In genomic region chr7:143055001-143055400, GRCm38 (mm10) we compare ENCODE assay signal across 8 mouse cellular contexts. TPM values are rescaled to one million over a fixed set of nuclear protein-coding genes. Genes with fewer than 3 reads are reported as not detected.
DNase-seq lines count a peak whose midpoint lies in the region; ATAC-seq and TF ChIP-seq lines count a peak whose summit lies in the region.

No protein-coding gene starts in this region.

- DNase-seq in lung, postnatal 10 days, result no peak
- no peak for DNase-seq in limb, embryonic 14.5 days (ENCODE audit: low spot score)
- DNase-seq in cerebellum, adult 2 months, result no peak
- DNase-seq in cerebellum, adult 9-10 months, result no peak

- no peaks in the 10 kb centered on the region for H3K9me3 ChIP-seq in lung, embryonic 16.5 days (ENCODE audit: control insufficient read depth, low read length)
- H3K9me3 ChIP-seq in forebrain, embryonic 13.5 days (replicated peaks), result no peaks in the 10 kb centered on the region
- no peaks in the 10 kb centered on the region for H3K9me3 ChIP-seq in limb, embryonic 14.5 days (ENCODE audit: control insufficient read depth, low read length)
- H3K9me3 ChIP-seq in stomach, embryonic 14.5 days (ENCODE audit: control insufficient read depth, low read depth, low read length), result no peaks in the 10 kb centered on the region

- no peaks in the 10 kb centered on the region for H3K27me3 ChIP-seq in lung, embryonic 16.5 days (ENCODE audit: control insufficient read depth, insufficient read depth, low read depth, low read length)
- H3K27me3 ChIP-seq in forebrain, embryonic 13.5 days, result no peaks in the 10 kb centered on the region
- no peaks in the 10 kb centered on the region for H3K27me3 ChIP-seq in limb, embryonic 14.5 days (ENCODE audit: control insufficient read depth, insufficient read depth, low read length)
- no peaks in the 10 kb centered on the region for H3K27me3 ChIP-seq in stomach, embryonic 14.5 days (ENCODE audit: control insufficient read depth, insufficient read depth, low read length)
- no peaks in the 10 kb centered on the region for H3K27me3 ChIP-seq in cerebellum, adult 2 months (ENCODE audit: control insufficient read depth, insufficient read depth, low read length)

- H3K36me3 ChIP-seq in lung, embryonic 16.5 days (ENCODE audit: control insufficient read depth, insufficient read depth, low read length), result 0 out of 2 replicates have a peak, but pooled peaks cover 2% of the 10 kb centered on the region
- 0 out of 2 replicates have a peak, but pooled peaks cover 4% of the 10 kb centered on the region for H3K36me3 ChIP-seq in forebrain, embryonic 13.5 days (ENCODE audit: poor library complexity, severe bottlenecking)
- H3K36me3 ChIP-seq in limb, embryonic 14.5 days (ENCODE audit: control insufficient read depth, insufficient read depth, low read length), result peaks cover 32% of the 10 kb centered on the region
- peaks cover 11% of the 10 kb centered on the region; the same call in 1 of the 2 replicates for H3K36me3 ChIP-seq in stomach, embryonic 14.5 days (ENCODE audit: control insufficient read depth, insufficient read depth, low read length)

- H3K4me1 ChIP-seq in lung, embryonic 16.5 days (replicated peaks; ENCODE audit: control insufficient read depth, insufficient read depth, low read length), result peaks cover 58% of the 10 kb centered on the region
- H3K4me1 ChIP-seq in forebrain, embryonic 13.5 days, result peaks cover 34% of the 10 kb centered on the region
- H3K4me1 ChIP-seq in limb, embryonic 14.5 days (ENCODE audit: control insufficient read depth, insufficient read depth, low read length), result peaks cover 50% of the 10 kb centered on the region
- peaks cover 57% of the 10 kb centered on the region for H3K4me1 ChIP-seq in stomach, embryonic 14.5 days (ENCODE audit: control insufficient read depth, insufficient read depth, low read length)
- H3K4me1 ChIP-seq in cerebellum, adult 2 months (ENCODE audit: control insufficient read depth, insufficient read depth, low read length), result peaks cover 43% of the 10 kb centered on the region

- peak overlapping the region; percentile 81 for H3K4me2 ChIP-seq in lung, embryonic 16.5 days (ENCODE audit: low read depth, low read length)
- peak overlapping the region; percentile 91 for H3K4me2 ChIP-seq in forebrain, embryonic 13.5 days
- peak overlapping the region; percentile 94 for H3K4me2 ChIP-seq in limb, embryonic 14.5 days (replicated peaks; ENCODE audit: low read depth, low read length, severe bottlenecking)
- H3K4me2 ChIP-seq in stomach, embryonic 14.5 days (replicated peaks; ENCODE audit: low read depth, low read length), result peak overlapping the region; percentile 95

- H3K4me3 ChIP-seq in lung, embryonic 16.5 days (ENCODE audit: low read length), result peak overlapping the region; percentile 94
- H3K4me3 ChIP-seq in forebrain, embryonic 13.5 days, result peak overlapping the region; percentile 76
- H3K4me3 ChIP-seq in limb, embryonic 14.5 days (replicated peaks; ENCODE audit: low read length), result peak overlapping the region; percentile 99
- peak overlapping the region; percentile 82 for H3K4me3 ChIP-seq in stomach, embryonic 14.5 days (ENCODE audit: low read depth, low read length)
- H3K4me3 ChIP-seq in cerebellum, adult 2 months (replicated peaks; ENCODE audit: insufficient read depth, low read depth, low read length), result no peak overlapping the region

- H3K9ac ChIP-seq in lung, embryonic 16.5 days (ENCODE audit: low read length), result peak overlapping the region; percentile 90
- H3K9ac ChIP-seq in forebrain, embryonic 13.5 days, result peak overlapping the region; percentile 93
- peak overlapping the region; percentile 94 for H3K9ac ChIP-seq in limb, embryonic 14.5 days (ENCODE audit: low read depth, low read length, severe bottlenecking)
- H3K9ac ChIP-seq in stomach, embryonic 14.5 days (replicated peaks; ENCODE audit: low read depth, low read length), result peak overlapping the region; percentile 91; the same call in 1 of the 2 replicates

- ATAC-seq in lung, embryonic 16.5 days (ENCODE audit: low read depth), result no peak
- no peak for ATAC-seq in forebrain, embryonic 13.5 days
- ATAC-seq in limb, embryonic 14.5 days (ENCODE audit: low FRiP score, low read depth), result no peak
- ATAC-seq in stomach, embryonic 14.5 days (ENCODE audit: insufficient number of reproducible peaks, insufficient read depth, low FRiP score, low read depth), result no peak
- ATAC-seq in granulocyte monocyte progenitor cell, adult 5-6 weeks (replicated peaks; ENCODE audit: poor library complexity, severe bottlenecking), result no peak

- WGBS in lung, embryonic 16.5 days, result 58% methylated on average over 3 of the region's 3 CpGs
- WGBS in forebrain, embryonic 13.5 days, result 90% methylated on average over 3 of the region's 3 CpGs
- 88% methylated on average over 3 of the region's 3 CpGs for WGBS in limb, embryonic 14.5 days
- WGBS in stomach, embryonic 14.5 days, result 84% methylated on average over 3 of the region's 3 CpGs
- 61% methylated on average over 3 of the region's 3 CpGs for WGBS in cerebellum, adult 2 months

- H3K27ac ChIP-seq in lung, embryonic 16.5 days (ENCODE audit: low read length), result peak overlapping the region; percentile 59
- no peak overlapping the region for H3K27ac ChIP-seq in forebrain, embryonic 13.5 days
- no peak overlapping the region for H3K27ac ChIP-seq in limb, embryonic 14.5 days (replicated peaks; ENCODE audit: low read depth, low read length)
- no peak overlapping the region for H3K27ac ChIP-seq in stomach, embryonic 14.5 days (ENCODE audit: low read length)
- no peak overlapping the region for H3K27ac ChIP-seq in cerebellum, adult 2 months (ENCODE audit: insufficient read depth, low read length)

- no peak for TF ChIP-seq CTCF in cerebellum, adult 2 months (IDR thresholded peaks at IDR 0.05; ENCODE audit: borderline replicate concordance, insufficient read depth, low read depth, low read length)

- no peak for TF ChIP-seq POLR2A in limb, embryonic 14.5 days (IDR thresholded peaks at IDR 0.05; ENCODE audit: borderline replicate concordance, extremely low read depth, insufficient read depth, insufficient read length)
- no peak for TF ChIP-seq POLR2A in cerebellum, adult 2 months (IDR thresholded peaks at IDR 0.05; ENCODE audit: borderline replicate concordance, insufficient read depth, low read length)

RNA-seq across cellular contexts. Expression of gene Cd81, which starts 2.5 kb away (rescaled TPM):
- polyA plus RNA-seq in lung, embryonic 16.5 days (2015; fragmentation: Nextera tagmentation; extraction: Ambion mirVana), result 765 and 788 TPM in 2 replicates
- 217 and 236 TPM in 2 replicates for polyA plus RNA-seq in forebrain, embryonic 13.5 days (2015; fragmentation: Nextera tagmentation; extraction: Ambion mirVana)
- polyA plus RNA-seq in limb, embryonic 14.5 days (2012; rRNA removed), result 456 and 528 TPM in 2 replicates
- 658 and 696 TPM in 2 replicates for polyA plus RNA-seq in limb, embryonic 14.5 days (2014; fragmentation: Nextera tagmentation; extraction: Ambion mirVana)
- 705 and 725 TPM in 2 replicates for polyA plus RNA-seq in stomach, embryonic 14.5 days (2014; fragmentation: Nextera tagmentation; extraction: Ambion mirVana)
- polyA plus RNA-seq in cerebellum, adult 2 months (2012; rRNA removed), result 841 and 916 TPM in 2 replicates
- total RNA-seq in granulocyte monocyte progenitor cell, adult 5-6 weeks (2014; fragmentation: Nextera tagmentation), result 63.8 and 77.3 TPM in 2 replicates
- total RNA-seq in granulocyte monocyte progenitor cell, adult 5-6 weeks (2017), result 159 and 201 TPM in 2 replicates

RNA-seq across cellular contexts. Expression of gene Tssc4, which starts 14.0 kb away (rescaled TPM):
- 98.9 and 100 TPM in 2 replicates for polyA plus RNA-seq in lung, embryonic 16.5 days (2015; fragmentation: Nextera tagmentation; extraction: Ambion mirVana)
- 108 and 122 TPM in 2 replicates for polyA plus RNA-seq in forebrain, embryonic 13.5 days (2015; fragmentation: Nextera tagmentation; extraction: Ambion mirVana)
- polyA plus RNA-seq in limb, embryonic 14.5 days (2012; rRNA removed), result 130 and 174 TPM in 2 replicates
- 65.0 and 67.0 TPM in 2 replicates for polyA plus RNA-seq in limb, embryonic 14.5 days (2014; fragmentation: Nextera tagmentation; extraction: Ambion mirVana)
- 61.3 and 66.6 TPM in 2 replicates for polyA plus RNA-seq in stomach, embryonic 14.5 days (2014; fragmentation: Nextera tagmentation; extraction: Ambion mirVana)
- 101 and 106 TPM in 2 replicates for polyA plus RNA-seq in cerebellum, adult 2 months (2012; rRNA removed)
- 28.1 and 62.3 TPM in 2 replicates for total RNA-seq in granulocyte monocyte progenitor cell, adult 5-6 weeks (2014; fragmentation: Nextera tagmentation)
- 33.9 and 45.6 TPM in 2 replicates for total RNA-seq in granulocyte monocyte progenitor cell, adult 5-6 weeks (2017)

RNA-seq across cellular contexts. Expression of gene Trpm5, which starts 39.4 kb away (rescaled TPM):
- 3.9 and 4.8 TPM in 2 replicates for polyA plus RNA-seq in lung, embryonic 16.5 days (2015; fragmentation: Nextera tagmentation; extraction: Ambion mirVana)
- polyA plus RNA-seq in forebrain, embryonic 13.5 days (2015; fragmentation: Nextera tagmentation; extraction: Ambion mirVana), result 1.3 and 1.7 TPM in 2 replicates
- polyA plus RNA-seq in limb, embryonic 14.5 days (2012; rRNA removed), result 63.4 and 71.2 TPM in 2 replicates
- polyA plus RNA-seq in limb, embryonic 14.5 days (2014; fragmentation: Nextera tagmentation; extraction: Ambion mirVana), result 24.1 and 24.2 TPM in 2 replicates
- 22.5 and 27.0 TPM in 2 replicates for polyA plus RNA-seq in stomach, embryonic 14.5 days (2014; fragmentation: Nextera tagmentation; extraction: Ambion mirVana)
- polyA plus RNA-seq in cerebellum, adult 2 months (2012; rRNA removed), result 0.10 and 0.13 TPM in 2 replicates
- total RNA-seq in granulocyte monocyte progenitor cell, adult 5-6 weeks (2014; fragmentation: Nextera tagmentation), result not detected in 2 replicates
- total RNA-seq in granulocyte monocyte progenitor cell, adult 5-6 weeks (2017), result not detected in 2 replicates

RNA-seq across cellular contexts. Expression of gene Tspan32, which starts 50.2 kb away (rescaled TPM):
- polyA plus RNA-seq in lung, embryonic 16.5 days (2015; fragmentation: Nextera tagmentation; extraction: Ambion mirVana), result 2.6 and 3.3 TPM in 2 replicates
- 0.81 and 0.83 TPM in 2 replicates for polyA plus RNA-seq in forebrain, embryonic 13.5 days (2015; fragmentation: Nextera tagmentation; extraction: Ambion mirVana)
- polyA plus RNA-seq in limb, embryonic 14.5 days (2012; rRNA removed), result 5.1 and 5.5 TPM in 2 replicates
- 6.0 and 7.3 TPM in 2 replicates for polyA plus RNA-seq in limb, embryonic 14.5 days (2014; fragmentation: Nextera tagmentation; extraction: Ambion mirVana)
- polyA plus RNA-seq in stomach, embryonic 14.5 days (2014; fragmentation: Nextera tagmentation; extraction: Ambion mirVana), result 1.3 and 1.6 TPM in 2 replicates
- polyA plus RNA-seq in cerebellum, adult 2 months (2012; rRNA removed), result 0.25 and 0.32 TPM in 2 replicates
- 140 and 158 TPM in 2 replicates for total RNA-seq in granulocyte monocyte progenitor cell, adult 5-6 weeks (2014; fragmentation: Nextera tagmentation)
- 95.1 and 117 TPM in 2 replicates for total RNA-seq in granulocyte monocyte progenitor cell, adult 5-6 weeks (2017)

RNA-seq across cellular contexts. Expression of gene Kcnq1, which starts 51.2 kb away (rescaled TPM):
- polyA plus RNA-seq in lung, embryonic 16.5 days (2015; fragmentation: Nextera tagmentation; extraction: Ambion mirVana), result 7.1 and 9.6 TPM in 2 replicates
- polyA plus RNA-seq in forebrain, embryonic 13.5 days (2015; fragmentation: Nextera tagmentation; extraction: Ambion mirVana), result 0.48 and 1.2 TPM in 2 replicates
- polyA plus RNA-seq in limb, embryonic 14.5 days (2012; rRNA removed), result 1.7 and 2.7 TPM in 2 replicates
- 1.3 and 1.5 TPM in 2 replicates for polyA plus RNA-seq in limb, embryonic 14.5 days (2014; fragmentation: Nextera tagmentation; extraction: Ambion mirVana)
- polyA plus RNA-seq in stomach, embryonic 14.5 days (2014; fragmentation: Nextera tagmentation; extraction: Ambion mirVana), result 4.2 and 6.0 TPM in 2 replicates
- polyA plus RNA-seq in cerebellum, adult 2 months (2012; rRNA removed), result 0.54 and 1.6 TPM in 2 replicates
- not detected in 2 replicates for total RNA-seq in granulocyte monocyte progenitor cell, adult 5-6 weeks (2014; fragmentation: Nextera tagmentation)
- total RNA-seq in granulocyte monocyte progenitor cell, adult 5-6 weeks (2017), result not detected in 2 replicates
